Mouse (Mus musculus) heart, adult 11 months (tissue): ENCODE results near the gene Nufip2.

Experiments
- DNase-seq: peaks from one replicate; pipeline ENCODE4 v3.0.0; 2022

Nufip2 gene

DNA sequence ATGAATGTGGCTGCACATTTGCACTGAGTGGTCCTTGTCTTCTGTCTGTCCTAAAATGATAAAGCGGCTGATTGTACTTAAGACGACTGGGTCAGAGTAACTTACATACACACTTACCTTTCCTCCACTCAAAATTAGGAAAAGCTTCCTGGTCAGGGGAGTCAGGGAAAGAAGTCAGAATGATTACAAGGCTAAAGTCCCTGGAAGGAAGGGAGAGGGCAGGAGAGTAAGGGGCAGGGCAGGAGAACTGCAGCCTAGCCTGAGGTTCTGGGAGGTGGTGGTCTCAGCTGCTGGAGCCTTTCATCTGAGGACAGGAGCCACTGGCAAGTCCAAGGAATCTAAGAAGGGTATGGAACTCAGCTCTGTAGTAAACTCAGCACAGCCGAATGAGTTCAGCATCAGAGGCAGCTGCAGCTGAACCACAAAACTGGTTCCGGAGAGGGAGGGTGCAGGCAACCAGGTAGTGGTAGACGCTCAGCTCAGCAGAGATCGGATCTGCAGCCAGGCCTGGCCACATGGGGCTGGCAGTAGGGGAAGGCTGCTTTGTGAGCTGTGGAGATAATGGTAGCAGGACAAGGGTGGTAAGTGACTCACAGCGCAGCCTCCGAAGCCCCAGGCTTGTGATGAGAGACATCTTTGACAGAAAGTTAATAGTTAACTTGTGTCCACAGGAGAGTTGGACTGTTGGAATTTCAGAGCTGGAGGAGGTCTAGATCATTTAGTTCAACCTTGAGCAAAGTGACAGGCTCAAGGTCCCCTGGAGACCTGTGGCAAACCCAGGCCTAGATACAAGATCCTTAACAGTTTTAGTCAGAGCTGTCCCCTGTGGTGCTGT lies 86.1 kb downstream of the Nufip2 start:
- DNase-seq = no peak

DNA sequence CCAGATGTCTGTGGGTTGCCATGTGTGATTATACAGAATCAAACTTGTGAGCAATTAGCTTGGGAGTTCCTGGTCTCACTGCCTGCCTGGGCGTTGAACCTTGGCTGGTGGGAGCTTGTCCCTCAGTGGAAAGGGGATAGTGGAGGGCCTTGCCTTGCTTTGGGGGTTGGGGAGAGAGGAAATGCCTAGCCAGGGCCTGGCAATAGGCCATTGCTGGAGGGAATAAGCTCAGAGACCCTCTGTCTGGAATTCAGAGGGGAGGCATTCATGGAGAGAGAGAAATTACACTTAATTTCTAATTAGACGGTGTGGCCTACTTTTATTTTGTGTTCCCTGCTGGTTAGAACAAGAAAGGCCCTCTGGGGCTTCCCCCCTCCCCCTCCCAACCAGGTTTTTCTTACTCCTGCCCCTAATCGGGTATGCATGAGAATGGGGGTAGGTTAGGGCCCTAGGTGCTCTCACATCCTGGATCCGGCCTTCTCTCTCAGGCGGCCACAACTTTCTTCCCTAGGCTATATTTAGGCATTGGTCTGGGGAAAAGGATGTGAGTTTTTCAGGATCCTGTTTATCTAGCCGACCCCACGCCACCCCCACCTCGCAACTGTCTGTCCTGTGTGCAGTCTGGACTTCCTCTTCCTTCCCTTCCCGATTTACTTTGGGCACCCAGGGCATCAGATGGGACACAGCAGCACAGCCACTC lies 89.9 kb downstream of the Nufip2 start:
- peak; percentile 97 for DNase-seq

DNA sequence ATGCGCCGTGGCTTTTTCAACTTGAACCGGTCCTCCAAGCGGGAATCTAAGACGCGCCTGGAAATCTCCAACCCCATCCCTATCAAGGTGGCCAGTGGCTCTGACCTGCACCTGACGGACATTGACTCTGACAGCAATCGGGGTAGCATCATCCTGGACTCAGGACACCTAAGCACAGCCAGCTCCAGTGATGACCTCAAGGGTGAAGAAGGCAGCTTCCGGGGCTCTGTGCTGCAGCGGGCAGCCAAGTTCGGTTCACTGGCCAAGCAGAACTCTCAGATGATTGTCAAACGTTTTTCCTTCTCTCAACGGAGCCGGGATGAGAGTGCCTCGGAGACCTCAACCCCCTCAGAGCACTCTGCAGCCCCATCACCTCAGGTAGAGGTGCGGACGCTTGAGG lies 91.5 kb downstream of the Nufip2 start:
- DNase-seq = peak; percentile 89

DNA sequence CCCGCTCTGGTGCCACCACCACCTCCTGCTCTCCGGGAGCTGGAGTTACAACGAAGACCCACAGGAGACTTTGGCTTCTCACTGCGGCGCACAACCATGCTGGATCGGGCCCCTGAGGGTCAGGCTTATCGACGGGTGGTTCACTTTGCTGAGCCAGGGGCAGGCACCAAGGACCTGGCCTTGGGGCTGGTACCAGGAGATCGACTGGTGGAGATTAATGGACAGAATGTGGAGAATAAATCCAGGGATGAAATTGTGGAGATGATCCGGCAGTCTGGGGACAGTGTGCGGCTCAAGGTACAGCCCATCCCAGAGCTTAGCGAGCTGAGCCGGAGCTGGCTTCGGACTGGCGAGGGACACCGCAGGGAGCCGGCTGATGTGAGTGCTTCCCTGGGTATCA lies 92.0 kb downstream of the Nufip2 start:
- peak; percentile 84 for DNase-seq

DNA sequence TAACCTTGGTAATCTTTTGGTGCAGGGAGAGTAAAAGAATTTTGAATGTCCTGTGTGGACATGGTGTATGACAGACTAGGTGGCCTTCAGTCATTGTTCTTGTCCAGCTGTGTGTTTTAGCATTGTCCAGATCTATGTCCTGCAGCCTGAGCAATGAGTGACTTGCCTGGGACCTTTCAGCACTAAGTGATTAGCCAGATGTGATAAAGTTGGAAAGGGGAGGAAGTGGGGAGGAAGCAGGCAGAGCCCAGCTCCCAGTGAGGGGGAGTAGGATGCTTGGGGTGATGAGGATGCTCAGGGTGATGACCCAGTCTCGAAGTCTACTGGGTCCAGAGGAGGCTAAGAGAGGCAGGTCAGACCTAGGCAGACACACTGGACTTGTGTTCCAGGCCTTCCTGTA lies 93.3 kb downstream of the Nufip2 start:
- peak; percentile 98 for DNase-seq

DNA sequence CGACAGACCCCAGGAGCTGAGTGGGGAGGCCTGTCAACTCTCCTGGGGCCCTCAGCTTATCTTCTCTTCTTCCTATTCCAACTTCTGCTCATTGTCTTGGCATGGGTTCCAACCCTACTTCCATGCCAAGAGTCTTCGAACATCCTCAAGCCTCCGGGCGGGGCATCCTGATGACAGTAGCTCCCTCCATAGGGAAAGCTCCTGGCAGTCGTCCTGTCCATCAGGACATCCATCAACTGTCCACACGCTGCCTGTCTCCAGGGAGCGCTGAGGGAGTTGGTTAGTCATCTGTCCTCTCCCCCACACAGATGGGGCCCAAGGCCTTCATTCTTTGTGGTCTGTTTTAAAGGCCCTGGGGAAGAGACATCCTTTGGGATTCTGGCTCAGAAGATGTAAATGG lies 95.1 kb downstream of the Nufip2 start:
- peak; percentile 96 for DNase-seq

DNA sequence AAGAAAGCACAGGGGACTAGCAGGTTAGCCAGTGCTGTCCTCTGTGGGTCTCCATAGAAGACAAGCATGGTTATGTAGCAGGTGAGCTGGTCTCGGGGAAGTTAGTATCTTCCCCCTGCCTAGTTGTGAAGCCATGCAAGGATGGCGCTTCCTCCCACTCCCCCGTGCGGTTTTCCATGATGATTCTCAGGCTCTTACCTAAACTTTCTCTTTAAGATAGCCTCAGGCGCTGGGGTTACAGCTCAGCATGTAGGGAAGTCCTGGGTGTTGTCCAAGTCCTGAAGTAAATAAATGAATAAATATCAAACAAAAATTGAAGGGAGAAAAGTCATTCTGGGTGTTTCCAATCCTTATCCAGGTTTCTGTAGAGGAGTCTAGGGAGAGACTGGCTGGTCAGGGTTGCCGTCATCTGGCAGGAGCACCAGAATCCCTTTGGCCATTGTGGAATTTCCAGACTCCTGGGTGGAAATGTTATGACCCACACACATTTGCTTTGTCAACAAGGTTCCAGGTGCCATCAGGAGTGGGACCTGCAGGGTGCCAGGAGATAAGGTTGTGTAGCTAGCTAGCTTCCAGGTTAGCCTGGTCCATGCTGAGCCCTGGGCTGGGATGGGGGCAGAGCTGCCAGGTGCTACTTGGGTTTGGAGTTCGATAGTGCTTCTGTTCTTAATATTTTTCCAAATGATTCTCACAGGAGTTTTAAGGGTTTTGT lies 96.3 kb downstream of the Nufip2 start:
- peak; percentile 76 for DNase-seq

DNA sequence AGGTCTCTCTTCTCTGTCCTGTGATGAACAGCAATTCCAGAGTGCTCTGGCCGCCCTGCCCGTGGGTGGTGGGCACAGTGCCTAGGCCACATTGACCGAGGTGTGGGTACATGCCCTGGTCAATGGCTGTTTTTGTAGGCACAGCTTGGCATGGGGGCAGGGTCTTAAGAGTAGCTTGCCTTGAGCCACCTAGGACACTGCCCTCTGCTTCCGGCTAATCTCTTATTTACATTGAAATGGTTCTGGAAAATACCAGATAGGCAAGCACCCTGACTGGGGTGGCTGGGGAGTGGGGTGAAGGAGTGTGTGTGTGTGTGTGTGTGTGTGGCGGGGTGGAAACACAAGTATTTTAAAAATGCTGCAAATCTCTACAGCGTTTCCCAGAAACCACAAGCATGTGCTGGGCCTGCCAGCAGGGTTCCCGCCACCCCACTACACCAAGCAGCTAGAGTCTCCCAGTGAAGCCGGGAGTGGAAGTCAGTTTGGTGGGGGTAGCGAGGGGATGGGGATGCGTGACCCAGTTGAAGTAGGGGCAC lies 97.3 kb downstream of the Nufip2 start:
- peak; percentile 93 for DNase-seq

DNA sequence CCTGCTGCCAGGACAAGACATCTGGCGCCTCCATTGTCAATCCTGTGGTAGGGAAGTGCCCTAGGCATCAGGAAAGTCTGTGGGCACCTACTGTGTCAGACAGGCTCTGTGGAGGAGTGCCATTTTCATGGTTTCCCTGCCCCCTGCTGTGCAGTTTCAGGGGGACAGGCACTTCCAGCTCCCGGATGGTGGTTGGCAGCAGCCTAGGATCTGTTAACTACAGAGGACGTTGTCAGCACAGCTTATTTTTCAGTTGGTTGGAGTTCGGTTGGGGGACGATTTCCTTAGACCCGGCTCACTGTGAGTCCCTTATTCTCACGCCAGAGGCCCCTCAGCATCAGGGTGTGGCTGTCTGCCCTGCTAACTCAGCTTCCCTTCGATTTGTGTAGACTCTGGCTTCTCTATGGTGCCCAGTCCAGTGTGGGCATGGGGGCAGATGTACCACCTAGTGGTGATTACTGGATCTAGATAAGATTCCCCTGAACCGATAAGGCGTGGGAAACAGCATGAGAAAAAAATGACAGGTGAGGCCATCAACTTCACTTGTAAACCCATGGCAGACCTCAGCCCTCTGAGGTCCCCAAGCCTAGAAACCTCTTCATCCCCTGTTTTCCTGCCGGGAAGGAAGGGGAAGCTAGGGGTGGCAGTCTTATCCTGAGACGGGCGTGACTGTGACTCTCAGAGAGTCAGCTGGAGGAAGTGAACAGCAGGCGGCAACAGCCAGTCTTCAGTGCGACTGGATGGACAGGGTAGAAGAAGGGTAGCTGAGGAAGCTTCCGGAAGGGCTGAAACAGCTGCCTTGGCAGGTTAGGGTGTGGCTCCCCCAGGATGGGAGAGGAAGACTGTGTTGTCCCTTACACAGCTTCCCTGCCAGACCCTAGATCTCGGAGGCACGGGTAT lies 98.0 kb downstream of the Nufip2 start:
- peak; percentile 96 for DNase-seq

DNA sequence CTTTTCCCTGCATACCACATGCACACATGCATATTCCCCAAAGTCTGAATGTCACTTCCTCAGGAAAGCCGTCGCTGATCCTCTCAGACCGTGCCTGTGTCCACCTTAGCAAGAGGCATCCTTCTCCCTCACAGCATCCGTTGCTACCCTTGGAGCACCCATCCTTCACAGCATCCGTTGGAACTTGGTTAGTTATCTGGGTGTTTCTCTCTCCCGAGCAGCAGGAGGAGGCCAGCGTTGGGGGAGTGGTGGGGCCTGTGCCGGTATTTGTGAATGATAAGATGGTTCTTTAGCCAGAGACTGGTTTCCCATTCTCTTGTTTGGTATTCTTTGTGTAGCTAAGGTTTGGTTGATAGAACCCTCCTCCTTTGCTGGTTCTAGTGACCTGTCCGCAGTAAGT lies 98.9 kb downstream of the Nufip2 start:
- DNase-seq = peak; percentile 90

DNA sequence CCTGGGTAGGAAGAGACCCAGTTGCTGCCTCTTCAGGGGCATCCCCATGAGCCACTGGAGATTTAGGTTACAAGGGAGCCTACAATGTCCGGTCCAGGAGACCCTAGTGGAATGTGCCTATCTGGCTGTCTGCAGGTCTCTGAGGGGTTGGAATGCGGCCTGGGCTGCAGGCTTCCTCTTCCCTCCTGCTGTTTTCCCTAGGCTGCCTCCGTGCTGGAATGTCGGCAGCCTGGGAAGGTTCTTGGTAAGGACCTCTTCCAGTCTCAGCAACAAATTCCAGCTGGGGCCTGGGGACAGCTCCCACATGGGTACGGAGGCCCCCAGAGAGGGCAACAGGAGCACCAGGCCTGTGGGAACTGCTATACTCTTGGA lies 99.4 kb downstream of the Nufip2 start:
- no peak for DNase-seq

DNA sequence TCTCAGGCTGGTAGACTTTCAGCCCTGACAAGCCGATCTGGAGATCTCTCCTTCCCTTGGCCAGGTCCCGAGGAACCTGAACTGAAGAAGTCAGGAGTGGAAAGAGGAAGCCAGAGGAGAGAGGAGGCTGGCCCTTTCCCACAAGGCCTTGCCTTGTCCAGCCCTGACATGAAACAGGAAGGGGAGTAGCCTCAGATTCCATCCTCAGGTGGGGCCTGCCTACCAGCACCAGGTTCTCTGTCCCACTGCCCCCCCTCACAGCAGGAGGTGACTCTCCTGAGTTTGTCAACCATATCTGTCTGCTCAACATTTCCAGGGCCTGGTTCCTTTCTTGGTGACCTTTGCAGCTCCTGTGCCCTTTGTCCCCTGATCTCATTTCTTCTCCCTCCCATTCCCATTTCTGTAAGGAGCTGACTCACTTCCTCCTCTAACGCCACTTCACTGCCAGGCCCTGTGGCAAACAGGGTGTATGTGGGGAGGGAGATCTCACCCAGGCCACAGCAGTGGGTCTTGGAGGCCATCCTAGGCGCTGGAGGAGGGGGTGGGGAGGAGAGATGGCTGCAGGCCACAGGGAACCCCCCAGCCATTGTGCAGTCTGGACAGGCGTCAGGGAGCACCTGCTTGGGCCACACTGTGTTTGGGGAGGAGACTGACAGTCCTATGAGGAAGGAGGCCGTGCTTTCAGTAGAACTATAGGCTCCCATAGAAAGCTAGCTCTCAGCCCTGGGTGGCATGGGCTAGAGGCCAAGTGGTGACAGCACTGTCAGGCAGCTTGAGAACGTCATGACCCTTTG lies 100.0 kb downstream of the Nufip2 start:
- DNase-seq = peak; percentile 97

DNA sequence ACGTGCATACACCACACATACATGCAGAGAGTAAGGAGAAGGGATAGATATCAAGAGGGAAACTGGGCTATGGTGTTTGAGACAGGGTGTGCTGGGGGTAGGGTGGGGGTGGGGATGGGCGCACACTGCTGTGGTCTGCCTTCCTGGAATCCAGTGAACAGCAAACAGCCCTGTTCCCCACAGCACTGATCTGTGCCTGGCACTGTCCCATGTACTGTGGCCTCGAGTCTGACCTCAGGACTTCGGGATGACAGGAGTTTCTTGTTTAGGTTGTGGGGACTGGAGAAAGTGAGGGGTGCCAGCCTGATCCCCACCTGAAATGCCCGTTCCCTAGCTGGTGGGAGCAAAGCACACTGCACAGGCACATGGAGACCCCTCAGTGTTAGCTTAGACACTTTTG lies 101.8 kb downstream of the Nufip2 start, which contains the start of gene Gm10277:
Gene Gm10277, minus strand, starts transcription at position 41 of the 400 bp plus-strand sequence.
- no peak for DNase-seq

DNA sequence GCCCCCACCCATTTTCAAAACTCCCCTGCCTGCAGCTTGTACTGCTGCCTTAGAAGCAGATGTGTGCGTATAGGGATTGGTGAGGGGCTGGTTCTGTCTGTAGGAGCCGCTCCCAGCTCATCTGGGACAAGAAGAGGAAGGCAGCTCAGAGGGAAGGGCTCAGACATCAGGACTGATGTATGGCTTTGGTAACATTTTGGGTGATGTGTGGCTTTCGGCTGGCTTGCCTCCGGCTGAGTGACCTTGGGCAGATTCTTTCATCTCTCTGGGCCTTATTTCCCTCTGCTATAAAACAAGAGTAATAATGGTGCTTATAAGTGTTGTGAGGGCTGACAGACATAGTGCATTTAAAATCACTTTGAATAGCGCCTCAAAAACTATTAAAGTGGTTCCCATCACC lies 103.6 kb downstream of the Nufip2 start:
- DNase-seq = peak; percentile 83

DNA sequence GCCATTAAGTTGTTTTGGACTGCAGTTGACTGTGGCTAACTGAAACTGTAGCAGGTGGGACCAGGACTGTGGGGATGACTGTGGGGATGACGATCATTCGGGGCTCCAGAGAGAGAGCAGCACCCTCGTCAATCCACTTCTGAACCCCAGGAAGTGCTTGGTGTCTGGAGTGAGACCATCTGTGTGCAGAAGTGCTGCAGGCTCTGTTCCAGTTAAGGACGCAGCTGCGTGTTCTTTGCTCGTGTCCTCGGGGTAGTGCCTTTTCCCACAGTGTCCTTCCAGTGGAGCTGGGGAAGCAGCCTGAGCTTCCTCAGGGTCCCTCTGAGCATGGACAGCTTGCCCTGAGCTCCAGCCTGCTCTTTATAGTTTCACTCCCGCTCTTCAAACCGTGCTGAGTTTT lies 104.3 kb downstream of the Nufip2 start:
- DNase-seq = peak; percentile 90

DNA sequence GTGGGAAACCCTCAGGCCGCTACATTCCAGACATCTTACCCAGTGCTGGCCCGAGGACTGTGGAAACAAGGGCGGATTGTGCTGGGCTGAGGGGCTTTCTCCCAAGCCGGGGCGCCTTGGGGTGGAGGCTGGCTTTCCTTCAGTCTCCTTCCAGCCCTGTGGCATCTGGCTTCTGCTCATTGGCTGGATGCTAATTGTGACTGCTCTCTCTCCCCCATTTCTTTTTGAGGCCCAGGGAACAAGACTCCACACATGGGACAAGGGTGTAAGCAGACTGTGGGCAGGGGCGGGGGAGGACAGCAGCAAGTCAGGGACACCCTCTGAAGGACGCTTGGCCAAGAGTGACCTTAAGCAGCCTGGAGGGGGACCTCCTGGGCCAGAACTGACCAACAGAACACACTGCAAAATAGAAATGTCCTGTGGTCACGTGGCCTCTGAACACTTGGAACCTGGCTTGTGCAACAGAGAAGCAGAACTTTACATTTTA lies 105.3 kb downstream of the Nufip2 start:
- DNase-seq = peak; percentile 94
